Comparison of ENCODE assay signal across 9 mouse cellular contexts in the genomic region with DNA sequence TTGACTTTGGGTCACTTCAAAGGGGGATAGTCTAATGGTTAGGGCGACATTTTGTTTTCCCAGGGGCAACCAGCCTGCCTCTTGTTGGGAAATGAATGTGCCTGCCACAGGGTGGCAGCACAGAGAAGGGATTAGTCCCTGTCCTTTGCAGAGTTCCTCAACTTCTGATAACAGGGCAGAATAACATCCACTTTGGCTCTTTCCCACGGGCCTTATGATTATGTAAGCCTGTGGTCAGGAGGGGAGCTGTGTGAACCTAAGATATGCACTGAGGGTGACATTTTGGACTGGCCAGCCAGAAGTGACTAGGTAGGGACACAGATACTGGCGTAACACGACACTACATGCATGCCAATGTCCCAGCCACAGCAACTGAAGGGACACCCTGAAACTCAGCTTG. TPM values are rescaled to one million over a fixed set of nuclear protein-coding genes. Genes with fewer than 3 reads are reported as not detected.
DNase-seq lines count a peak whose midpoint lies in the region; ATAC-seq and TF ChIP-seq lines count a peak whose summit lies in the region.
"Had no signal": no experiment of that assay in that cellular context is flagged by ENCODE, and none has a peak within 500 bp of the region (broad histone marks: within the 10 kb centered on the region; RNA-seq: fewer than 3 reads in every experiment).

No protein-coding gene starts in this region.

- no peak overlapping the region; the same call in 1 of the 2 replicates for H3K27ac ChIP-seq in hindbrain, embryonic 10.5 days
- no peak overlapping the region for H3K27ac ChIP-seq in hindbrain, embryonic 16.5 days (ENCODE audit: low read depth, low read length)
- H3K27ac ChIP-seq in embryonic fibroblast, embryonic 13.5 days (ENCODE audit: insufficient read depth, low read length): no peak overlapping the region
- H3K27ac ChIP-seq in left cerebral cortex, adult 2 months: no peak overlapping the region
- H3K27ac ChIP-seq in stomach, embryonic 14.5 days (ENCODE audit: low read length): no peak overlapping the region
- H3K27ac ChIP-seq: neural tube, embryonic 13.5 days had no signal

- TF ChIP-seq POLR2A in embryonic fibroblast, embryonic 13.5 days (IDR thresholded peaks at IDR 0.05; ENCODE audit: low read depth, low read length): no peak

- WGBS in hindbrain, embryonic 10.5 days: 32% methylated on average over 4 of the region's 4 CpGs
- WGBS in hindbrain, embryonic 16.5 days: 34% methylated on average over 4 of the region's 4 CpGs
- WGBS in stomach, embryonic 14.5 days: 34% methylated on average over 4 of the region's 4 CpGs

- H3K9ac ChIP-seq in hindbrain, embryonic 16.5 days (ENCODE audit: low read depth, low read length): no peak overlapping the region
- H3K9ac ChIP-seq in stomach, embryonic 14.5 days (replicated peaks; ENCODE audit: low read depth, low read length): no peak overlapping the region
- H3K9ac ChIP-seq: neural tube, embryonic 13.5 days had no signal

- TF ChIP-seq CTCF in embryonic fibroblast, embryonic 13.5 days (IDR thresholded peaks at IDR 0.05; ENCODE audit: borderline replicate concordance, insufficient read depth, low read length): 0 out of 2 replicates have a peak, but pooled peaks have one; percentile 13
- TF ChIP-seq CTCF in left cerebral cortex, adult 2 months (IDR thresholded peaks at IDR 0.05): peak; percentile 68

- peak; percentile 59 for DNase-seq in hindbrain, embryonic 10.5 days (ENCODE audit: low spot score)
- DNase-seq in R1 (ENCODE audit: low read depth, low spot score): peak; percentile 69
- DNase-seq in heart, postnatal 25 days (ENCODE audit: low spot score): peak; percentile 47
- DNase-seq in left cerebral cortex, adult 2 months (ENCODE audit: extremely low spot score in 1 of 2, low spot score in 2 of 2): peak; percentile 35 to 59
- DNase-seq in mesoderm, embryonic 11.5 days (ENCODE audit: low read depth, low spot score): peak; percentile 59

- no peak; the same call in 1 of the 2 replicates for ATAC-seq in hindbrain, embryonic 16.5 days
- ATAC-seq in stomach, embryonic 14.5 days (ENCODE audit: insufficient number of reproducible peaks, insufficient read depth, low FRiP score, low read depth): 0 out of 2 replicates have a peak, but pooled peaks have one; percentile 26

- H3K9me3 ChIP-seq in hindbrain, embryonic 10.5 days: no peaks in the 10 kb centered on the region
- H3K9me3 ChIP-seq in hindbrain, embryonic 16.5 days (ENCODE audit: control insufficient read depth, low read length): no peaks in the 10 kb centered on the region
- H3K9me3 ChIP-seq in stomach, embryonic 14.5 days (ENCODE audit: control insufficient read depth, low read depth, low read length): no peaks in the 10 kb centered on the region
- H3K9me3 ChIP-seq: neural tube, embryonic 13.5 days had no signal

- no peaks in the 10 kb centered on the region for H3K27me3 ChIP-seq in hindbrain, embryonic 10.5 days (ENCODE audit: insufficient read depth, poor library complexity, severe bottlenecking)
- no peaks in the 10 kb centered on the region for H3K27me3 ChIP-seq in hindbrain, embryonic 16.5 days (replicated peaks; ENCODE audit: control insufficient read depth, insufficient read depth, low read length)
- H3K27me3 ChIP-seq in stomach, embryonic 14.5 days (ENCODE audit: control insufficient read depth, insufficient read depth, low read length): no peaks in the 10 kb centered on the region
- H3K27me3 ChIP-seq: neural tube, embryonic 13.5 days had no signal

- intact Hi-C loops in heart, postnatal 25 days (cut with DNase I): no loop called here
- intact Hi-C loops in left cerebral cortex, adult 2 months (cut with DNase I): no loop called here

- no peak overlapping the region for H3K4me3 ChIP-seq in hindbrain, embryonic 10.5 days
- no peak overlapping the region for H3K4me3 ChIP-seq in hindbrain, embryonic 16.5 days (ENCODE audit: low read length)
- H3K4me3 ChIP-seq in embryonic fibroblast, embryonic 13.5 days (ENCODE audit: insufficient read depth, low read length): no peak overlapping the region
- no peak overlapping the region for H3K4me3 ChIP-seq in left cerebral cortex, adult 2 months
- H3K4me3 ChIP-seq in stomach, embryonic 14.5 days (ENCODE audit: low read depth, low read length): no peak overlapping the region
- H3K4me3 ChIP-seq: neural tube, embryonic 13.5 days had no signal

- H3K36me3 ChIP-seq in hindbrain, embryonic 10.5 days: no peaks in the 10 kb centered on the region
- no peaks in the 10 kb centered on the region for H3K36me3 ChIP-seq in hindbrain, embryonic 16.5 days (ENCODE audit: control insufficient read depth, insufficient read depth, low read length)
- H3K36me3 ChIP-seq in stomach, embryonic 14.5 days (ENCODE audit: control insufficient read depth, insufficient read depth, low read length): no peaks in the 10 kb centered on the region
- H3K36me3 ChIP-seq: neural tube, embryonic 13.5 days had no signal

- no peak overlapping the region for H3K4me2 ChIP-seq in hindbrain, embryonic 16.5 days (ENCODE audit: low read length)
- no peak overlapping the region for H3K4me2 ChIP-seq in stomach, embryonic 14.5 days (replicated peaks; ENCODE audit: low read depth, low read length)
- H3K4me2 ChIP-seq: neural tube, embryonic 13.5 days had no signal

- H3K4me1 ChIP-seq in hindbrain, embryonic 10.5 days (replicated peaks): peaks cover 7% of the 10 kb centered on the region; the same call in 1 of the 2 replicates
- H3K4me1 ChIP-seq in hindbrain, embryonic 16.5 days (ENCODE audit: control insufficient read depth, insufficient read depth, low read depth, low read length): no peaks in the 10 kb centered on the region
- no peaks in the 10 kb centered on the region for H3K4me1 ChIP-seq in embryonic fibroblast, embryonic 13.5 days (ENCODE audit: control insufficient read depth, insufficient read depth, low read length)
- H3K4me1 ChIP-seq in stomach, embryonic 14.5 days (ENCODE audit: control insufficient read depth, insufficient read depth, low read length): no peaks in the 10 kb centered on the region
- H3K4me1 ChIP-seq: neural tube, embryonic 13.5 days had no signal

RNA-seq across cellular contexts. Expression of a gene that starts 5.6 kb away (rescaled TPM):
- polyA plus RNA-seq in hindbrain, embryonic 10.5 days (2016; fragmentation: Nextera tagmentation; extraction: Ambion mirVana): 1,744 and 1,823 TPM in 2 replicates
- 854 and 884 TPM in 2 replicates for polyA plus RNA-seq in hindbrain, embryonic 16.5 days (2015; fragmentation: Nextera tagmentation; extraction: Ambion mirVana)
- polyA plus RNA-seq in embryonic fibroblast, embryonic 13.5 days (2011; ENCODE audit: insufficient read length, low read depth, missing spikeins): 2,350 and 2,369 TPM in 2 replicates
- total RNA-seq in heart, postnatal 25 days (2021): 100 to 1,000 TPM; 575 to 621 TPM
- 100 to 1,000 TPM; 429 to 479 TPM for total RNA-seq in left cerebral cortex, adult 2 months (2021)
- polyA plus RNA-seq in stomach, embryonic 14.5 days (2014; fragmentation: Nextera tagmentation; extraction: Ambion mirVana): 2,694 and 2,736 TPM in 2 replicates

RNA-seq across cellular contexts. Expression of a gene that starts 24.1 kb away (rescaled TPM):
- 1.6 and 2.3 TPM in 2 replicates for polyA plus RNA-seq in hindbrain, embryonic 10.5 days (2016; fragmentation: Nextera tagmentation; extraction: Ambion mirVana)
- polyA plus RNA-seq in hindbrain, embryonic 16.5 days (2015; fragmentation: Nextera tagmentation; extraction: Ambion mirVana): 2.2 and 3.1 TPM in 2 replicates
- 0.19 and 0.20 TPM in 2 replicates for polyA plus RNA-seq in embryonic fibroblast, embryonic 13.5 days (2011; ENCODE audit: insufficient read length, low read depth, missing spikeins)
- total RNA-seq in heart, postnatal 25 days (2021): under 1 TPM; 0.39 to 0.49 TPM
- total RNA-seq in left cerebral cortex, adult 2 months (2021): 1 to 10 TPM; 5.4 to 6.1 TPM
- 0.87 and 0.91 TPM in 2 replicates for polyA plus RNA-seq in stomach, embryonic 14.5 days (2014; fragmentation: Nextera tagmentation; extraction: Ambion mirVana)

RNA-seq across cellular contexts. Expression of a gene that starts 39.1 kb away (rescaled TPM):
- polyA plus RNA-seq in hindbrain, embryonic 10.5 days (2016; fragmentation: Nextera tagmentation; extraction: Ambion mirVana): 24.6 and 31.7 TPM in 2 replicates
- 11.1 and 11.4 TPM in 2 replicates for polyA plus RNA-seq in hindbrain, embryonic 16.5 days (2015; fragmentation: Nextera tagmentation; extraction: Ambion mirVana)
- 5.9 and 6.4 TPM in 2 replicates for polyA plus RNA-seq in embryonic fibroblast, embryonic 13.5 days (2011; ENCODE audit: insufficient read length, low read depth, missing spikeins)
- 1 to 10 TPM in 1 of 2 experiments, under 1 TPM in 1; 0.95 to 1.2 TPM for total RNA-seq in heart, postnatal 25 days (2021)
- total RNA-seq in left cerebral cortex, adult 2 months (2021): 1 to 10 TPM; 8.5 TPM
- polyA plus RNA-seq in stomach, embryonic 14.5 days (2014; fragmentation: Nextera tagmentation; extraction: Ambion mirVana): 16.4 and 20.6 TPM in 2 replicates

RNA-seq across cellular contexts. Expression of a gene that starts 39.2 kb away (rescaled TPM):
- 28.8 and 30.6 TPM in 2 replicates for polyA plus RNA-seq in hindbrain, embryonic 10.5 days (2016; fragmentation: Nextera tagmentation; extraction: Ambion mirVana)
- 31.4 and 33.0 TPM in 2 replicates for polyA plus RNA-seq in hindbrain, embryonic 16.5 days (2015; fragmentation: Nextera tagmentation; extraction: Ambion mirVana)
- 13.5 and 19.1 TPM in 2 replicates for polyA plus RNA-seq in embryonic fibroblast, embryonic 13.5 days (2011; ENCODE audit: insufficient read length, low read depth, missing spikeins)
- 10 to 100 TPM; 11.4 to 11.7 TPM for total RNA-seq in heart, postnatal 25 days (2021)
- total RNA-seq in left cerebral cortex, adult 2 months (2021): 10 to 100 TPM; 31.1 to 32.7 TPM
- polyA plus RNA-seq in stomach, embryonic 14.5 days (2014; fragmentation: Nextera tagmentation; extraction: Ambion mirVana): 22.2 and 23.9 TPM in 2 replicates

RNA-seq across cellular contexts. Expression of a gene that starts 39.8 kb away (rescaled TPM):
- polyA plus RNA-seq in hindbrain, embryonic 10.5 days (2016; fragmentation: Nextera tagmentation; extraction: Ambion mirVana): 51.1 and 53.9 TPM in 2 replicates
- polyA plus RNA-seq in hindbrain, embryonic 16.5 days (2015; fragmentation: Nextera tagmentation; extraction: Ambion mirVana): 10.0 and 13.9 TPM in 2 replicates
- 12.0 and 12.3 TPM in 2 replicates for polyA plus RNA-seq in embryonic fibroblast, embryonic 13.5 days (2011; ENCODE audit: insufficient read length, low read depth, missing spikeins)
- total RNA-seq in heart, postnatal 25 days (2021): 10 to 100 TPM; 72.5 to 74.4 TPM
- total RNA-seq in left cerebral cortex, adult 2 months (2021): 1 to 10 TPM; 1.8 to 1.9 TPM
- 27.7 and 31.0 TPM in 2 replicates for polyA plus RNA-seq in stomach, embryonic 14.5 days (2014; fragmentation: Nextera tagmentation; extraction: Ambion mirVana)
